Mouse (Mus musculus) embryonic fibroblast, embryonic 13.5 days (primary cell): ENCODE measurements around the gene Fcmr.

Source experiments
- CTCF ChIP-seq: IDR thresholded peaks from 2 replicates; pipeline ENCODE4 v1.5.1; 2011; ENCODE audit warnings: mild to moderate bottlenecking, control low read depth, low read length, moderate library complexity, borderline replicate concordance; ENCODE audit not compliant: insufficient read depth
- POLR2A ChIP-seq: IDR thresholded peaks from 2 replicates; pipeline ENCODE4 v1.6.1; 2011; ENCODE audit warnings: low read depth, mild to moderate bottlenecking, control low read depth, low read length, moderate library complexity

- TF ChIP-seq CTCF (no peak), POLR2A (no peak)
Measured at GRCm38 (mm10) chr1:130877889-130878614, 12.6 kb downstream of the Fcmr start.
